Mouse (Mus musculus) heart, postnatal 14 days (tissue): ENCODE data around the gene Nell1. TPM values are rescaled to one million over a fixed set of nuclear protein-coding genes. Genes with fewer than 3 reads are reported as not detected.

Experiments
- DNase-seq, 2 experiments: peaks; one replicate each; pipeline ENCODE4 v3.0.0; 2021 to 2022
- intact Hi-C: fragments of 180-260 bp; cut with DNase I; formaldehyde crosslinking; loops from one replicate; pipeline ENCODE4 v1.15.1; 2025
- total RNA-seq, 2 experiments: library from RNA; stranded (reverse); gene quantifications; 2 replicates each; pipeline ENCODE4 v1.2.3; 2021

Gene Nell1
- total RNA-seq, 2 experiments from 2014 or later, result not detected

DNA sequence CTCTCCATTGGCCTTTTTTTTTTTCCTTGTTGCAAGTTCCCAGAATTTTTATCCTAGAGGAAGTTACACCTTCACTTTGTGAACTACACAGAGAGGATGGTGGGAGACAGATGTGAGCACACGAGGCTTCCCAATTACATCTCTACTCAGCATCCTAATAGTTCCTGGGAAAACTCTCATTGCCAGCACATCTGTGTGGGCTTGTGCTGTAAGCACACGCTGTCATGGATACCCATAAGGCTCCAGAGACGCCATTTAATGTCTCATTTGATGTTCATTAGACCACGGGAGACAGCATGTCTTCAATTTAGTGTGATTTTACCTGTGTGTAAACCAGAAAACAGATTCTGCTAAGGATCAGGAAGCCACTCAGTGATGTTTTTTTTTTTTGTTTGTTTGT, 253.6 kb downstream of the Nell1 start:
- DNase-seq, result no peak

GRCm38 (mm10) chr7:50241213-50241612, 266.5 kb downstream of the Nell1 start:
- intact Hi-C loops, result no loop called here
- DNase-seq, result no peak

More for the DNA sequence above, 253.6 kb downstream of the Nell1 start:
- intact Hi-C loops, result no loop called here

DNA sequence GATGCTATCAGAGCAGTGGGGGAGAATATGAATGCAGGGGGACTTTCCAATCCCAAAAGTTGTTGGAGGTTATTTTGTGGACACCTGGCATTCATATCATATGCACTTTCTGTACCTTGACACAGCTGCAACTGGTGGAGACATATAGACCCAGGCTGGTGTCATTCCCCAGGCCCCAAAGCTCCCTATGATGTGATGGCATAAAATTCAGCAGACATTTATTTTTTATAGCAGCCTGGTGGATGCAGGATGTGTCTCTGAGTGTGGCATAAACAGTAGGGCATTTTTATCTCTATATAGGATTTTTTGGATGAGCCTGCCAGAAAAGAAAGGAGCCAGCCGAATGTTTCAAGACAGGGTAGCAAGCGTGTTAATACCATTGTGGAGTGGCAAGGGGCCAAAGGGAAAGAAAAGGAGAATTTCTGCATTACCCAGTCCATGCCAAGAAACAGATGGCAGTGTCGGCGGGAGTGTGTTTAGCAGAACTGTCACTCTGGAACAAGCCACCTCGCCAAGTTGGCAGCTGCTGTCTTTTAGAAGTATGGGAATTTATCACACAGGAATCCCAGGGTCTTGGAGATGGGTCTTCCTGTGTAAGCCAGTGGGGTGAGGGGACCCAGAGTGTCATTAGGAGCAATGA, 267.1 kb downstream of the Nell1 start:
- intact Hi-C loops, result no loop called here
- DNase-seq, result no peak

DNA sequence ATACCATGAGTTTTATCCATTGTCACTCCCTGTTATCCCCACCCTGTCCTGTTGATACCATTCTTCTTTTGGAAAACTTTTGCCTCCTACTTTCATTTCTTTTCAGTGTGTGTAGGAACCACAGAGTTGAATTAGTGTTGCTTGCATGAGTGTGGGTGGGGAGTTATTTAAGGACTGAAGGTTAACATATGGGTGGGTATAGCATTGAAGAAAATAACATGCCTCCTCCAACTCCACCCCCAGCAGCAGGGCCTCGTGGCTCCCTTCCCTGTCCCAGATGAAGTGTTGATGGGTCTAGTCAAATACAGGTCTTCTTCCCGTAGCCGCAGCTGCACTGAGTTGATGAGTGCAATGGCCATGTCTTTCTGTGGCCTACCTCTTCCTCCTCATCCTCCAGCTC, 278.5 kb downstream of the Nell1 start:
- intact Hi-C loops, result no loop called here
- no peak for DNase-seq

- intact Hi-C loops, result no loop called here
- no peak for DNase-seq
These were observed 285.4 kb downstream of the Nell1 start for GRCm38 (mm10) chr7:50260016-50260415.

- intact Hi-C loops, result no loop called here
- DNase-seq, result no peak
These were observed 320.8 kb downstream of the Nell1 start for GRCm38 (mm10) chr7:50295508-50295907.

- intact Hi-C loops, result no loop called here
- DNase-seq, result no peak
These were observed 363.6 kb downstream of the Nell1 start for GRCm38 (mm10) chr7:50338226-50338625.

DNA sequence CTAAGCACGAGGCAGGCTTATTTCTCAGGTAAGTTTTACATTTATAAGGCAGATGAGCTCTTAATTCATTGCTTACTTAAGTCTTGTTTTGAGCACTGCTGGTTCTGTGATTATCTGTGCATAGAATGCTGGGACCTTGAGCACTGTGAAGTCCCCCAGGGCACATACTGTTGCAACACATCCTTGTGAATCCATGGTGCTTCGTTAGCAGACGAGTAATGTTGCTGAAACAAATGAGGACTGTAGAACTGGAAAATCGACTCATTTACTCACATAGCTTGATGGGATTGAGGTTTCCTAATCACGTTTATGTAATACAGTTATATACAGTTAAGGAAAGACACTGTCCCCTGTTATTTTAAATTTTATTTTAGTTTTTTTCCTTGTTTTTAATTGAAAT, 364.1 kb downstream of the Nell1 start:
- no peak for DNase-seq
- intact Hi-C loops, result no loop called here

DNA sequence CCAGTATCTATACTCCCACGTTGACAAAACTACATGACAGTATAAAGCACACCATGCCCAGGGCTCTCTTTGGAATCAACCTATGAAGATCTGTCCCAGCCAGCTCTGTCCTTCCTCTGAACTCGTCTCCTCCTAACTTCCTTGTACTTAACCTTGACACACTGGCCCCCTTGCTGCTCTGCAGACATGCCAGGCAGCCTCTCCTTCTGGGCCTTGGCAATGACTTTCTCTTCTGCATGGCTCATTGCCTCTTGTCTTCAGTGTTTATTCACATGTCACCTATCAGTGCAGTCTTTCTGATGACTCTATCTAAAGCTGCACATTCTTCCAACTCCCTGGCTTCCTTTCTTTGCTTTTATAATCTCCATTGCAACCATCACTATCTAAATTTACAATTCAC, 376.9 kb downstream of the Nell1 start:
- intact Hi-C loops, result no loop called here
- no peak for DNase-seq

- intact Hi-C loops, result no loop called here
- DNase-seq, result no peak
These were observed 382.5 kb downstream of the Nell1 start for GRCm38 (mm10) chr7:50357213-50357612.

GRCm38 (mm10) chr7:50362039-50362438, 387.4 kb downstream of the Nell1 start:
- intact Hi-C loops, result no loop called here

GRCm38 (mm10) chr7:50374876-50375275, 400.2 kb downstream of the Nell1 start:
- intact Hi-C loops, result no loop called here
- no peak for DNase-seq

More at GRCm38 (mm10) chr7:50362039-50362438, 387.4 kb downstream of the Nell1 start:
- DNase-seq, result no peak

- no peak for DNase-seq
- intact Hi-C loops, result no loop called here
These were observed 435.8 kb downstream of the Nell1 start for GRCm38 (mm10) chr7:50410421-50410820.

DNA sequence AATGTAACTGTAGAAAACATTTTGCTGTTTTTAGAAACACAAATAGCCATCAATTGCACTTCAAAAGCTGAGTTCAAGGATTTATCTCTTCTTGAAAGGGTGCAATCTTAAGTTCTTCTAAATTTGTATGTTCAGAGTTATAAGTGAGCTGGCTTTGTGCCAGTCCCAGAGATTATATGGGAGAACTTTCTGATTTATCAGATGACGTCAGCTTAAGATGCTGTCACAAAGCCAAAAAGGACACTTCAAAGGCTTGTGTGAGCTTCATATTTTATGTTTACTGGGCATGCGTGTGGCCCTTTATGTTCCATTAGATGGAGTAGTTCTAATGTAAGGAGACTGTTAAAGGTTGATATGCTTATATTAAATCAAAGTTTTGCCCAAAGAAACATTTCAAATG, 445.3 kb downstream of the Nell1 start:
- no peak for DNase-seq
- intact Hi-C loops, result no loop called here

- no peak for DNase-seq
- intact Hi-C loops, result no loop called here
These were observed 447.9 kb downstream of the Nell1 start for GRCm38 (mm10) chr7:50422422-50423195.

- no peak for DNase-seq
- intact Hi-C loops, result no loop called here
These were observed 455.1 kb downstream of the Nell1 start for GRCm38 (mm10) chr7:50429725-50430124.

DNA sequence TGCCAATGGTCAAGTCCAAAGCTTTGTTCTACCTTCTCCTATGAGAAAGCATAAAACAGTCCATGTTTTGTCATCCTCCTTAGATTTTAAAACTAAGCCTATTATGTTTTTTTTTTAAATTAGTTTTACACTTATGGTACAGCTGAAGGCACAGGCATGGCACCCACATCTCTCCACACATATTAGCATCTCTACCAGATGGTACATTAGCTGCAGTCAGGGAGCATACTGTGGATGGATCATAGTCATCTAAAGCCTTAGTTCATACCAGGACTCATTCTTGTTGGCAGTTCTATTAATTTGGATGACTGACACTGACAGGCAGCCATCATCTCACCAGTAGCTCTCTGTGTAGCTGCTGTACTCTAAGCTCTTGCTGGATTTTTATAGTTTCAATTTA, 466.6 kb downstream of the Nell1 start:
- DNase-seq, result no peak
- intact Hi-C loops, result no loop called here

DNA sequence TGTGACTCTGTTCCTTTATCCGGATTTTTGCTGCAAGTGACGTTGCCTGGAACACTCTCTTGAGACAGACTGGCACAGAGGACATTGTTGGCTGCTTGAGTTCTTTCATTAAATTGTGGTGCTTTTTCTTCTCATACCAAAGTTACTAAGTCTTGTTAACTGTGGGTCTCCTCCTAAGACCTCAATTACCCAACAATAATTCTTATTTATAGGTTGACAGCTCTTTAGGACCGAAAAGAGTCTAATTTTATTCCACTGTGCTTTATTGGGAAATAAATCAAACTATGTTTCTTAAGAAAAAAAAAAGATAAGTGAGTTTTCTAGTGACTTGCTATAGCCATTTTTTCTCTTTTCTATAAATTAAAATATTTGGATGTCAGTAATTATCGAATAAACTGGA, 472.7 kb downstream of the Nell1 start:
- intact Hi-C loops, result no loop called here
- no peak for DNase-seq

DNA sequence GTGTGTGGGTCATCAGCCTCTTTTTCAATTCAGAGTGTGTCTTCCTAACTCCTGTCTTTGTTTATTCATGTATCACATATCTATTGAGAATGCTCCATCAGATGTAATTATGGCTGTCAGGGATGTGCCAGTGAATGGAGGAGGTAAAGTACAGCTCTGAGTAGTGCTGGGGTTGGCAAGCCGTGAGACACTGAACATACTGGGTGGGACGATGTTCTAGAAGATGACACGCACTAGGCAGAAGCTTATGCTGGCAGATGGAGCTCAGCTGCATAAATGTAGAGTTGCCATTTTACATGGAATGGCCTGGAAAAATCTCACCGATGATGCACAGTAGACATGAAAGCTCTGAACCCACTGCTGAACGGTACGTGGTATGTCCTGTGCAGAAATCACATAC, 493.1 kb downstream of the Nell1 start:
- intact Hi-C loops, result no loop called here
- DNase-seq, result no peak

GRCm38 (mm10) chr7:50470555-50470954, 495.9 kb downstream of the Nell1 start:
- intact Hi-C loops, result no loop called here

GRCm38 (mm10) chr7:50482011-50482410, 507.3 kb downstream of the Nell1 start:
- DNase-seq, result no peak
- intact Hi-C loops, result no loop called here

More at GRCm38 (mm10) chr7:50470555-50470954, 495.9 kb downstream of the Nell1 start:
- DNase-seq, result no peak

- intact Hi-C loops, result loop anchor here (5.0 kb wide), 1 partner anchor 533 kb away; no protein-coding TSS in a partner anchor
- DNase-seq, result peak; percentile 2 to 10
These were observed 510.6 kb downstream of the Nell1 start for GRCm38 (mm10) chr7:50485304-50485703.
